Comparison of ENCODE assay signal across 8 mouse cellular contexts in genomic region chr15:82345820-82346470, GRCm38 (mm10). TPM values are rescaled to one million over a fixed set of nuclear protein-coding genes. Genes with fewer than 3 reads are reported as not detected.
A peak's percentile ranks its signal among the peaks of the same experiment; 100 is the strongest.
DNase-seq lines count a peak whose midpoint lies in the region; ATAC-seq lines count a peak whose summit lies in the region.

No protein-coding gene starts in this region.

- intact Hi-C loops in gastrocnemius, postnatal 14 days (cut with DNase I; ENCODE audit: low total_unique reads): no loop called here
- intact Hi-C loops in left cerebral cortex, postnatal 10 days (cut with DNase I): no loop called here

- DNase-seq in adrenal gland, adult (ENCODE audit: inconsistent age in 2 of 2, low spot score in 1 of 2): peak; percentile 98 to 99
- DNase-seq in embryo, embryonic 10.5 days (ENCODE audit: low spot score): peak; percentile 99
- peak; percentile 98 for DNase-seq in gastrocnemius, postnatal 14 days
- DNase-seq in left cerebral cortex, postnatal 10 days (ENCODE audit: extremely low spot score in 1 of 2, low spot score in 2 of 2): peak; percentile 99
- peak; percentile 97 for DNase-seq in right cerebral cortex, postnatal 25 days
- peak; percentile 96 for DNase-seq in urinary bladder, postnatal 4 days (ENCODE audit: low spot score in 2 of 2)

- peak; percentile 90 for ATAC-seq in inflammation-experienced regulatory T-cells, adult 6 months
- ATAC-seq in megakaryocyte-erythroid progenitor cell, adult 5-6 weeks (replicated peaks; ENCODE audit: low FRiP score, low TSS enrichment, poor library complexity, severe bottlenecking): peak; percentile 76

RNA-seq across cellular contexts. Expression of gene Smdt1, which starts 7.2 kb away (rescaled TPM):
- 100 to 1,000 TPM; 141 to 147 TPM for total RNA-seq in gastrocnemius, postnatal 14 days (2021)
- 100 to 1,000 TPM; 101 to 149 (median 103) TPM for polyA plus RNA-seq in inflammation-experienced regulatory T-cells, adult 6 months (2017; shearing (Covaris generic))
- total RNA-seq in left cerebral cortex, postnatal 10 days (2021): 100 to 1,000 TPM; 130 to 139 TPM
- 115 and 141 TPM in 2 replicates for total RNA-seq in megakaryocyte-erythroid progenitor cell, adult 5-6 weeks (2014; fragmentation: Nextera tagmentation)
- total RNA-seq in megakaryocyte-erythroid progenitor cell, adult 5-6 weeks (2017): 40.8 and 61.0 TPM in 2 replicates

RNA-seq across cellular contexts. Expression of gene Pheta2, which starts 7.2 kb away (rescaled TPM):
- 1 to 10 TPM; 2.0 to 2.8 TPM for total RNA-seq in gastrocnemius, postnatal 14 days (2021)
- polyA plus RNA-seq in inflammation-experienced regulatory T-cells, adult 6 months (2017; shearing (Covaris generic)): 1 to 10 TPM; 2.7 to 5.1 (median 4.0) TPM
- total RNA-seq in left cerebral cortex, postnatal 10 days (2021): 1 to 10 TPM in 1 of 2 experiments, under 1 TPM in 1; 0.69 to 2.4 TPM
- total RNA-seq in megakaryocyte-erythroid progenitor cell, adult 5-6 weeks (2014; fragmentation: Nextera tagmentation): 26.4 and 26.9 TPM in 2 replicates
- 21.3 and 24.9 TPM in 2 replicates for total RNA-seq in megakaryocyte-erythroid progenitor cell, adult 5-6 weeks (2017)

RNA-seq across cellular contexts. Expression of gene Naga, which starts 7.2 kb away (rescaled TPM):
- total RNA-seq in gastrocnemius, postnatal 14 days (2021): 10 to 100 TPM; 19.3 to 20.4 TPM
- polyA plus RNA-seq in inflammation-experienced regulatory T-cells, adult 6 months (2017; shearing (Covaris generic)): 10 to 100 TPM; 40.7 to 74.7 (median 50.9) TPM
- 10 to 100 TPM; 34.5 to 41.0 TPM for total RNA-seq in left cerebral cortex, postnatal 10 days (2021)
- total RNA-seq in megakaryocyte-erythroid progenitor cell, adult 5-6 weeks (2014; fragmentation: Nextera tagmentation): 16.9 and 34.9 TPM in 2 replicates
- 17.9 and 24.4 TPM in 2 replicates for total RNA-seq in megakaryocyte-erythroid progenitor cell, adult 5-6 weeks (2017)

RNA-seq across cellular contexts. Expression of gene Ndufa6, which starts 8.2 kb away (rescaled TPM):
- 100 to 1,000 TPM; 417 to 454 TPM for total RNA-seq in gastrocnemius, postnatal 14 days (2021)
- 100 to 1,000 TPM; 393 to 568 (median 531) TPM for polyA plus RNA-seq in inflammation-experienced regulatory T-cells, adult 6 months (2017; shearing (Covaris generic))
- 100 to 1,000 TPM; 167 to 200 TPM for total RNA-seq in left cerebral cortex, postnatal 10 days (2021)
- 273 and 274 TPM in 2 replicates for total RNA-seq in megakaryocyte-erythroid progenitor cell, adult 5-6 weeks (2014; fragmentation: Nextera tagmentation)
- total RNA-seq in megakaryocyte-erythroid progenitor cell, adult 5-6 weeks (2017): 71.1 and 145 TPM in 2 replicates

RNA-seq across cellular contexts. Expression of gene Cyp2d22, which starts 34.1 kb away (rescaled TPM):
- 10 to 100 TPM; 11.4 to 12.9 TPM for total RNA-seq in gastrocnemius, postnatal 14 days (2021)
- 1 to 10 TPM in 2 of 3 experiments, not detected in 1; 2.6 to 3.5 TPM for polyA plus RNA-seq in inflammation-experienced regulatory T-cells, adult 6 months (2017; shearing (Covaris generic))
- 10 to 100 TPM; 10.7 to 11.5 TPM for total RNA-seq in left cerebral cortex, postnatal 10 days (2021)
- 4.8 TPM in 1 of 2 replicates, not detected in the other for total RNA-seq in megakaryocyte-erythroid progenitor cell, adult 5-6 weeks (2014; fragmentation: Nextera tagmentation)
- total RNA-seq in megakaryocyte-erythroid progenitor cell, adult 5-6 weeks (2017): 0.46 TPM in 1 of 2 replicates, not detected in the other

Comparison
In these comparisons a context has a peak if more than half of its experiments do, and no peak if none do; other contexts are left out.
1. Peak in every context shown above with its lines: DNase-seq and ATAC-seq.
2. RNA of gene Pheta2, which starts 7.2 kb away (total RNA-seq): 21.3 to 26.9 TPM in megakaryocyte-erythroid progenitor cell, adult 5-6 weeks; 2.0 to 2.8 TPM in gastrocnemius, postnatal 14 days and 0.69 to 2.4 TPM in left cerebral cortex, postnatal 10 days; every median in the first group is over 4 times any median in the second.